Mouse (Mus musculus): ENCODE measurements at regions not wholly inside any gene's neighbourhood (a gene's known extent, or its start where the extent isn't known, plus 50 kb on each side); places are given as distances from the start of the nearest gene placed in this dataset.
A peak's percentile ranks its signal among the peaks of the same experiment; 100 is the strongest.

DNA sequence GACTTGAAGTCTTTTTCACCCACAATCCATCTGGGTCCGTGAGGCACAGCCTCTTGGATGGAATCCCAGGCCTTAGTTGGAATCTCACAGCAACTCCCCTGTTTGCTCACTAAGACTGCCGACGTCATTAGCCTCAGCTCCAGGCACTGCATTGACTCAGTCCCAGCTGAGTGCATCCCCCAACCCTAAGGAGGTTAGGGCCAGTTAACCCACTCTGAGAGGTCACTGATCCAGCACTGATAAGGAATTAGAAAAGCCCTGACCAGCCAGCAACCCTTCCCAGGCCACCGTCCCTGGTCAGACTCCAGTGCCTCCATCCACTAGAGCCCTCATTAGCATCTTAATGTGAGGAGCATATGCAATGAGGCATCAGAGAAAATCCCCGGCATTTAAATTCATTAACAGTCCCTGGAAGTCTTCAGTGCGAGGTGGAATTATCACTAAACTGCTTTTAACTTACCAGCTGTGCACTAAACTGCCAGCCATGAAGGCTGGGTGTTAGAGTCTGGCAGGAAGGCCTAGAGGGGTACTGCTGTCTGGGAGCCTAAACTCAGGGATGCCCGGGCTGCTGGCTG, 184.2 kb downstream of the Cct6b start:
- no peak for DNase-seq

DNA sequence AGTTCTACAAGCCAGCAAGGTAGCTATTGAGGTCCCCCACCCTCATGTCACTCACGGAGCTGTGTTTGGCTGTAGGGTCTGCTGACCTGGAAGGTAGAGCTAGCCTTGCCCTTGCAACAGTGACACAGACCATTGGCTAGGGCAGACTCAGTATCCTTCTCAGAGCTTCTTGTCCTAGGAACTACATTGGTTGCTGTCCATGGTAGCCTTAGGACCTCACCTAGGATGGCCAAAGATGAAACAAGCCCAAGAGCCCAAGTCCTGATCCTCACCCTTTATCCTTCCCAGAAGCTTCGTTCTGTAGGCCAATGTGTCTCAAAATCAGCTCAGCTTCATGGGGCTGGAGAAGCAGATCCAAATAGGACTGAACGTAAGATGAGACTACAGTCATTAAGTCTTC, 187.3 kb downstream of the Tmem132e start:
- no peak for DNase-seq

DNA sequence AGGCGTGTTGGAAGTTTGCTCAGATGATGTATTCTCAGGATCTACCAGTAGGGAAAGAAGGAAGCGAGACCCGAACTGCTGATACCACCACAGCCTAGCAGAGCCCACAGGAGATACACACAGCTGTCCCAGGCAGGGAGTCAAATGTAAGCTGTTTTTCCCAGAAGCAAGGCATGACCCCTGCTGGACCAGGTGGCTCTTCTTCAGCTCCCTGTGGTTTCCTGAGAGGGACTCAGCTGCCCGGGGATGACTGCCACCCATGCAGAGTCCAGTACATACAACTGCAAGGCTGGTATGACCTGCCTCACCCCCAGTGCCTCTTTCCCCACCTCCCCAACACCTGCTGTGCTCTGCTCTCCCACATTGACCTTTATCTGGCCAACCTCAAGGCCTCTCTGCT, 184.4 kb downstream of the Tmem132e start:
- no peak for DNase-seq

DNA sequence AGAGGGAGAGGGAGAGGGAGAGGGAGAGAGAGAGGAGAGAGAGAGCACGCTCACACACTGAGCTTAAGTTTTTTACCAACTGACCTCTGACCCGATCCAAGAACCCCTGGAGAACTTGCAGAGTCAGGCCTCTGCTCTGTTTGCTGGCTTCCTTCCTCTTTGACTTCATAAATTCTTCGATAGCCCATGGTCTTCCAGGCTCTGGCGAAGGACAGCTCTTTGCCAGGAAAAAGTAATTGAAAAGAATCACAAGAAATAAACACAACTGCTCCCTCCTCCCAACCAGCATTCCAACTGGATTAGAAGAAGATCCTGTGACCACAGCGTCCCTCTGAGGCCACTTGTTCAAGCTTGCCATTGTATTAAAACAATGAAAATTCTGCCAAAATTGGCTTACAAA, 182.8 kb downstream of the Tmem132e start:
- no peak for DNase-seq

DNA sequence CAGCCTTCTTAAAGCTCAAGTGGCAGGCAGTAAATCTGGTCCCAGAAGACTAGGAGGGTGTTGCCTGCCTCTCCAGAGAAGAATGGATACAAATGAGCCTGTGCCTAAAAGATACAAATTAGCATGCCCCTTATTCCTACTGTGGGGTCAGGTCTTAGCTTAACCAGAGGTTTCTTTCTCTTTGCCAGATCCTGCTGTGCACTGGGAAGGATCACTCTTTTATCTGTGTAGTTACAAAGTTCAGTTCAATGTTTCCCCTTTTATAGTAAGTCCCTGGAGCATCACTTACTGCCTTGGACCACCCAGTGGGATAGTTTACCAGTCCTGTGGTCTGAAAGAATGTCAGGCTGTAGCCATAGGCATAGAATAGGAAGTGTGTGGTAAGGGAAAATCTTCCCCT, 181.1 kb downstream of the Tmem132e start:
- no peak for DNase-seq

DNA sequence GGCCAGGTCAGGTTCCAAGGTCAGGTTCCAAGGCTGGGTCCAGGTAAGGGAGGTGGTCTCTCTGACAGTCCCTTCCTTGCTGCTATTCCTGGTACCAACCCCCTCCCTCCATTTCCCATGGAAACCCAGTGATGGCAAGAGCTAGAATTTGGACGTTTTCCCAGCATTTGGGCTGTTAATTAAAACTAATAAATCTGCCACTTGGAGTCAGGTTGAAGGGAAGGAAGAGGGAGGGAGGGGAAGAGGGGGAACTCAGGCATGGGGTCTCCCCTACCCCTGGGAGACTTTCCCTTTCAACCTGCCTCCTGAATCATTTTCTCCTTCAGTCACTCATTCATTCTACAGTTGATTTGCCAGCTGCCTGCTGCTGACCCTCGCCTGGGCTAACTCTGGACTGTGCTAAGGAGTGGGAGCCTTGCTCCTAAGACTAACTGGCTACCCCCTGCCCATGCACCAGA, 179.5 kb downstream of the Tmem132e start:
- DNase-seq = no peak

DNA sequence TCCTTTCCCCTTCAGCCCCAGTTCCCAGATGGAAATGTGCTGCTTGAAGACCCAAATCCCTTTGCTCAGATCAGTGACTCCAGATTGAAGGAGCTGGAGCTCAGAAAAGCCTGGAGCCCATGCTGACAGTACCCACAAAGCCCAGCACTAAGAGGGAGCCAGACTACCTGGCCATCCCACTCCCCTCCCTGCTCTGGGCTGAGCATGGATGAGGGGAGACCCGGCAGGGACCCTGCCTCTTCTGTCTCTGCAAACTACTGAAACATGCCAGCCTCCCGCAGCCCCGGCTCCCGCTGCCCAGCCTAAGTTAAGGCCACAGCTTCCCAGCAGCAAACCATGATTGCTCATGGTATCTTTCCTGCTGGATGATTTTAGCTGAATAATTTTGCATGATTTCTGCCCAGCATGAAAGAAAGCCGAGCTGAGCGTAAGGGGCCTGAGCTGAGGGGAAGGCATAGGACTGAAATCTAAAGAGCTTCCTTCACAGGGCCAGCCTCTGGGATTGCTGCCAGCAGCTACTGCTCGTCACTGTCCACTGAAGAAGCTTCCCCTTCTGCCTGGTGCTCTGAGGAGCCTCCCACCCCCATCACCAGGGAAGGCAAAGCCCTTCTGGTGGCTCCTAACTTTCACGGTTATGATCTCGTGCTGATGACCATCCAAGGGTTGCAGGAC, 178.4 kb downstream of the Tmem132e start:
- no peak for DNase-seq

DNA sequence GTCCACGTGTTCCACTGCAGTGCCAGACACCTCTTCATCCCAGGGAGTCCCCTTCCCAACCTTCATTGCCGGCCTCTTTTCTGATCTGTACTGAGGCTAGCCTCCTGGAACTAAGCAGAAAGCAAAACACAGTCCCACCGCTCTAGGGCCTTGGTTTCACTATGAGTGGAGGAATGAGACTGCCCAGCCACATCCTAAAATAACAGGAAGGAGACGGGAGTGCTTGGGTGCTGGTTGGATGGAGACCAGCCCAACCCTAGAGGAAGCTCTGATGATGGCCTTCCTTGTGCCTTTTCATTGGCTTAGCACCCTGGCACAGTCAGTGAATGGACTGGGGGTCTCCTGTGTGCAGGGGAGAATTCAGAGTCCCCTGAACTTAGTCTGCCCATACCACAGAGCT, 177.4 kb downstream of the Tmem132e start:
- no peak for DNase-seq

DNA sequence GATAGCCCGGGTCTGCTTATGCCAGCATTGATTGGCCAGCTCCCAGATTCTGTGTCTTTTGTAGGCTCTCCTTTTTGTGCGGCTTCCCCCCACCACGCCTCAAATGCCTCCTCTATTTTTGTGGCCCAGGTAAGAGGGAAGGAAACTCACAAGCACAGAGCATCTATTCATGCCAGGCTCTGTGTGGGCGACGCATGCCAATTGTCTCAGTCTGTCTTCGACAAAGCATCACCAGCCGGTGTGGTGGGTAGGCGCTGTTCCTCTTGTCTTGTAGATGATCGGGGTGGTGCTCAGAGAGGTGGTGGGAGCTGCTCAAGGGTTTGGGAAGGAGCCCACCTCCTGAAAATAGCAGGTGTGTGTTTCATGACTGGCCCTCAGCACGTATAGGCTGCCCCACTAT, 175.5 kb downstream of the Tmem132e start:
- DNase-seq = no peak

DNA sequence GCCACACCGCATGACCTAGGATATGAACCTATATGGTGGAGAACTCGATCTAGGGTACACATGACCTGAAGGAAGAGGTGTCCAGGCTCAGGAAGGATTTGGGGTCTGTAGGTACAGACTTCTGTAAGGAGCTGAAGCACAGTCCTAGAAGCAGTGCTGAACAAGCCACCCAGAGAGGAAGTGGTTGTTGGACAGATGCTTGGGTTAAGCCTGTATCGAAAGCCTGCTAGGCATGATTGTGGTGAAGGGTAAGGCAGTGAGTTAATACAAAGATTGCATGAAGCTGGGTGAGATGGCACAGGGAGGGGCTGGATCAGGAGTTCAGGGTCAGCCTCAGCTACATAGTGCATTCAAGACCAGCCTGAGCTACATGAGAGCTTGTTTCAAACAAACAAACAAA, 153.3 kb downstream of the Tmem132e start:
- no peak for DNase-seq

DNA sequence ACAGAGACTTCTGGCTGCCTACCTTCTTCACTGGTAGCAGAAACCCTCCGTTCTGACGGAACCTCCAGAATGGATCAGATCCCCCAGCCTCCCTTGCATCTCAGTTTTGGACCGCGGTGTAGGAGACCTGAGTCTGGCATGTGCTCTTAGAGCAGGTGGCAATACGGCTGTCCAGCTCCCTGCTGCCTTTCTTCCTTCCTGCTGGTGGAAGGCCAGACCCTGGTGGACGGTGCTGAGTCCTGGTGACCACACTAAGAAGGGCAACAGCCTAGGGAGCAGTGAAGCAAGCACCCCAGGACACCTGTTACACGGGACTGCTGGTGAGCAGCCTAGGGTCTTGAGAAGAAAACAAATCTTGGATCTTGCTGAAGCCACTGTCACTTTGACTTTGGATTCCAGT, 152.7 kb downstream of the Tmem132e start:
- peak; percentile 81 for DNase-seq

DNA sequence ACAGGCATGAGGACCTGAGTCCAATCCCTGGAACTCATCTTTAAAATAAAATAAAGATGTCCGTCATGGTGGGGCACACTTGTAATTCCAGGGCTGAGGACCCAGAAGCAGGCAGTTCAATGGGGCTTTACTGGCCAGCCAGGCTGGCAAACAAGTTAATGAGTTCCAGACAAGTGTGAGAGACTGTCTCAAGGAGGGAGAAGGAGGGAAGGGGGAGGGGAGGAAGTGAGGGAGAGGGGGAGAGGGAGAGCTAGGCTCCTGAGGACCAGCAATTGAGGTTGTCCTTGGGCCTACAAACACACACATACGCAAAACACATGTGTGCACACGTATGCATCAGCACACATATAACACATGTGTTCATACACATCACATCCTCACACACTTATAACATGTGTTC, 149.2 kb downstream of the Tmem132e start:
- DNase-seq = no peak

DNA sequence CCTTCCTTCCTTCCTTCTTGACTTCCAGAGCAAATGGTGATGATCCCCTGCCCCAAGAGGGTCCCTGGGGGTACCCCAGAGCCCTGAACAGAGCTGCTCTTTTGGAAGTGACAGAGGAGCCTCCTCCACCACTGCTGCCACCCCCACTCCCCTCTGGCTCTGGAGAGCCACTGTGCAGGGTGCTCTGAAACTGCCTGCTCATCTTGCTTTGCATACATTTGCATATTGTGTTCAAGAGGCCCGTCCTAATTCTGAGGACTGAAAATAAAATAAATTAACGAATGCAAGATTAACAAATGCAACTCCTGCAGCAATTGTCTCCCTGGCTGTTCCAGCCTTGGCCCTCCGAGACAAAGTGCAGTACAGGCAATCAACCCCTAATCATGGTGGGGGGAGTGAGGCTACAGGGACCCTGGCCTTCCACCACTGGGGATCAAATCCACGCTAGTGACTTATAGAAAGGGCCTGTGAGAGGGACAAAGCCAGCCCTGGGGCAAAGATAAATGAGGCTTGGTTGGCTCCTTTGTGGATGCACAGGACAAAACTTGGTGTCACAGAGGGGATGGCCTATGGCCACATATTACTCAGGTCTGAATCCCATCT, 134.6 kb downstream of the Tmem132e start:
- DNase-seq = no peak

DNA sequence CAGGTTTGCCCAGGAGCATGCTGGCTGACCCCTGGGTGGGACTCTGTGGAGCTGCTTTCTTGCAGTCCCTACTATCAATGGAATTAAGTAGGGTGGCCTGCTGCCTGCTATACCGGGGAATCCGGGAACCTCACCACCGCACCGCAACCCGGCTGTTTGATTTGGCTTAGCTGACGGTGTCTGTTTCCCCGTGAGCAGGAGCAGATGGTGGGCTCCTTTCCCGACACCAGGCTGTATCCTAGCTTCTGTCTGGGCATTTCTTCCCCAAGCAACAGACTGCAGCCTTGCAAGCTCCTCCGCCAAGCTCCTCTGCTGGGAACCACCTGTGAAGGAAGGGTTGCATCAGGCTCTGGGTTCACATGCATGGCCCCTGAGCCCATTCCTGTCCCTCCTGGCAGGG, 132.7 kb downstream of the Tmem132e start:
- DNase-seq = peak; percentile 83

DNA sequence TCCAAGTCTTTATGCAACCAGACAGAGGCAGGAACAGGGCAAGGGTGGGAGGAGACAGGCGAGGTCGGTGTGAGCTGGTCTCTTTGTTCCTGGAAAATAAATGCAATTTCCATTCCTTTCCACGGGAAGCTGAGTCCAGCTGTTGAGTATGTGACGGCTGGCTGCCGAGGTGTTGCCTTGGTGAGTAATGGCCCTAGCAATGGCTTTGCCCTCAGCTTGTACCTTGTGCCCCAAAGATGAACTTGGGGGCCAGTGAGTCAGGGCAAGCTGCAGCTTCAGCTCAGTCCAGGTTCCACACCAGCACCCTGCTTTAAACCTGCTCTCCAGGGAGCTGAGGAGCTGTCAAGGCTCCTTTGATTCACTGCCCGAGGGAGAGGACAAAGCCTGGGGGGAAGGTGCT, 130.0 kb downstream of the Tmem132e start:
- DNase-seq = no peak

DNA sequence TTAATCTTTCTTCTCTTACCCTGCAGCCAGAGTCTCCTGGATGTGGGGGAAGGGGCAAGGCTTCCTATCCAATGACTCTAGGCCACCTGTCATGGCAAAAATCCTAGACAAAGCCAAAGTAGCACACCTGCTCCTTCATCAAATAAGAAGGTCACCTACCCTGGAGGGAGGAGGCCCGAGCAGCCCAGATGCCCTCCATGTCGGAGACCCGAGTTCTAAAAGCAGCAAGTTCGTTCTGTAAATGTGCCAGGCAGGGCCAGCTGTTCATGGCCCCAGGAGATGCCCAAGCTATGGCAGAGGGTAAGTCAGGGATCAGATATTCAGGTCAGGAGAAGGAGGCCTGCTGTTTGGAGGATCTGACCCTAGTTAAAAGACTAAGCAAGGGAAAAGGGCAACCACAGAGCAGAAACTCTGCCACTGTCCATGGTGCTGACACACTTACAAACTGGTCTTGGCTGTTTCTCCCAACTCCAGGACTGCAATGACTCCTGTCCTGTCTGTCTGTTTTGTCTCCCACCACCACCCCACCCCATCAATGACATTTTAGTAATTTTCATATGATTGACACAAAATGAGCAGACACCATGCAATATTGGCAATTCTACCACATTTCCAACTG, 125.9 kb downstream of the Tmem132e start:
- DNase-seq = peak; percentile 50

DNA sequence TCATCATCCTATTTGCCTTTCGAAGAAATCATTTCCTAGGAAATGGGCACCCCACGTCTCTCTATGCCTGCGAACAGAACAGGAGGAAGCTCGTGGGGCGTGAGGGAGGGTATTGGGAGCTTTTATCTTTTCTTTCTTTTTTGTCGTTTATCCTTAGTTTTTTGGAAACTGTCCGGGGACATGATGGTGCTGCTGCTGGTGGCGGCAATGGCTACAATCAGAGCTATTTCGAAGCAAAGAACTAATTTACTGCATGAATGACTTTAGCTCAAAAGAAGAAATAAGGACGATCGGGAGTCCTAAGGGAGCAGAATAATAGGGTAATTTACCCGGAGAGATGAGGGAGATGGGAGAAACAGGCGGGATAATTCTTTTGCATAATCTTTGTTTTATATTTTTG, 119.9 kb downstream of the Tmem132e start:
- no peak for DNase-seq
